Mouse (Mus musculus): ENCODE results near the gene Frmpd4. TPM values are rescaled to one million over a fixed set of nuclear protein-coding genes. Genes with fewer than 3 reads are reported as not detected.

Gene Frmpd4
- polyA plus RNA-seq, 1 experiment from 2014 or later: 0.18 TPM

DNA sequence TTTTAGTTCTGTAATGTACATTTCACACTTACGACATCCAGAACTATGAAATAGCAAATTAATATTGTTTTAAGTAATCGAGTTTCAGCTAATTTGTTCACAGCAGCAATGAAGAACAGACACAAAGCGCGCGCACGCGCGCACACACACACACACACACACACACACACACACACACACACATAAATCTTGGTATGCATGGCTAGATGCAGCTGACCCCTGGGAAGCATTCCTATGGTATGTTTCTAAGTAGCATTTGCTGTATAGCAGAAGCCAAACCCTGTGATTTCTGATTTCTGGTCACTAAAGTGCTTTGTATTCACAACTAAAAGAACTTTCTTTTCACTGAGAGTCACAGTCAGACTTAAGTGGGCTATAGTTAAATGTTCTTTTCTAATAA lies 922.8 kb downstream of the Frmpd4 start:
- ATAC-seq (replicated peaks; ENCODE audit: low FRiP score, low TSS enrichment, low read depth): no peak
- Histone ChIP-seq H3K9ac (ENCODE audit: low read length) (no peak overlapping the region), H3K27me3 (replicated peaks; ENCODE audit: control insufficient read depth, insufficient read depth, low read length) (no peaks in the 10 kb centered on the region), H3K27ac (ENCODE audit: low read depth) (no peak overlapping the region), H3K9me3 (ENCODE audit: control insufficient read depth, low read length) (no peaks in the 10 kb centered on the region), H3K4me1 (replicated peaks; ENCODE audit: control insufficient read depth, insufficient read depth, low read length) (no peaks in the 10 kb centered on the region), H3K4me2 (ENCODE audit: low read length) (no peak overlapping the region), H3K36me3 (ENCODE audit: control insufficient read depth, insufficient read depth, low read length) (no peaks in the 10 kb centered on the region), H3K4me3 (ENCODE audit: low read depth, low read length) (no peak overlapping the region)
- WGBS: 57% methylated on average over 8 of the region's 8 CpGs
- DNase-seq (ENCODE audit: low spot score): no peak

GRCm38 (mm10) chrX:167597639-167598217 lies 979.3 kb downstream of the Frmpd4 start:
- Histone ChIP-seq H3K27ac (ENCODE audit: low read depth) (no peak overlapping the region), H3K4me2 (ENCODE audit: low read length) (no peak overlapping the region), H3K36me3 (ENCODE audit: control insufficient read depth, insufficient read depth, low read length) (no peaks in the 10 kb centered on the region), H3K9me3 (ENCODE audit: control insufficient read depth, low read length) (no peaks in the 10 kb centered on the region), H3K9ac (ENCODE audit: low read length) (no peak overlapping the region), H3K4me3 (ENCODE audit: low read depth, low read length) (no peak overlapping the region), H3K4me1 (replicated peaks; ENCODE audit: control insufficient read depth, insufficient read depth, low read length) (no peaks in the 10 kb centered on the region), H3K27me3 (replicated peaks; ENCODE audit: control insufficient read depth, insufficient read depth, low read length) (no peaks in the 10 kb centered on the region)
- DNase-seq (ENCODE audit: low spot score) (no peak), ATAC-seq (replicated peaks; ENCODE audit: low FRiP score, low TSS enrichment, low read depth) (no peak)

DNA sequence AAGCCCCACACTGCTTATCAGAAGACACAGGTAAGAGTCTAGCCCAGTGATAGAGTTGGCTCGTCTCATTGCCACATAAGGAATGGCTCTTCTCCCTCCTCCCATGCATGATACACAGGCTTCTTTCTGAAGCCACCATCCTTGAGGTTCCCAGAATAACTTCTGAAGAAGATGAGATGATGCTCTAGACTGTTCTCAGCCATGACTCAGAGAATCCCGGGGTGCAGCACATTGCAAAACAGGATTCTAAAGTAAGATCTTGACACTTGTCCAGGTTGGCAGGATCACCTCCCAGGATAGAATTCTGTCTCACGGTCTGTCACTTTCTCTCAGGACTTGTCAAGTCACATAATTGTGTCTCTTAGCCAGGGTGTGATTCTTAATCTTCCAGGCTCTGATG lies 1024.2 kb downstream of the Frmpd4 start:
- 78% methylated on average over 3 of the region's 3 CpGs for WGBS
- Histone ChIP-seq H3K27me3 (replicated peaks; ENCODE audit: control insufficient read depth, insufficient read depth, low read length) (0 out of 2 replicates have a peak, but pooled peaks cover 4% of the 10 kb centered on the region), H3K4me3 (ENCODE audit: low read depth, low read length) (no peak overlapping the region), H3K36me3 (ENCODE audit: control insufficient read depth, insufficient read depth, low read length) (no peaks in the 10 kb centered on the region), H3K4me1 (replicated peaks; ENCODE audit: control insufficient read depth, insufficient read depth, low read length) (no peaks in the 10 kb centered on the region), H3K9ac (ENCODE audit: low read length) (no peak overlapping the region), H3K9me3 (ENCODE audit: control insufficient read depth, low read length) (no peaks in the 10 kb centered on the region), H3K27ac (ENCODE audit: low read depth) (no peak overlapping the region), H3K4me2 (ENCODE audit: low read length) (no peak overlapping the region)
- no peak for ATAC-seq (replicated peaks; ENCODE audit: low FRiP score, low TSS enrichment, low read depth)
- no peak for DNase-seq (ENCODE audit: low spot score)

- H3K4me2 ChIP-seq (ENCODE audit: low read length): no peak overlapping the region
- WGBS: 66% methylated on average over 3 of the region's 3 CpGs
- H3K9ac ChIP-seq (ENCODE audit: low read length): no peak overlapping the region
- no peaks in the 10 kb centered on the region for H3K9me3 ChIP-seq (ENCODE audit: control insufficient read depth, low read length)
- H3K4me3 ChIP-seq (ENCODE audit: low read depth, low read length): no peak overlapping the region
- DNase-seq (ENCODE audit: low spot score) (no peak), ATAC-seq (replicated peaks; ENCODE audit: low FRiP score, low TSS enrichment, low read depth) (no peak)
- H3K4me1 ChIP-seq (replicated peaks; ENCODE audit: control insufficient read depth, insufficient read depth, low read length): no peaks in the 10 kb centered on the region
- no peak overlapping the region for H3K27ac ChIP-seq (ENCODE audit: low read depth)
- H3K27me3 ChIP-seq (replicated peaks; ENCODE audit: control insufficient read depth, insufficient read depth, low read length): no peaks in the 10 kb centered on the region; the same call in 1 of the 2 replicates
- H3K36me3 ChIP-seq (ENCODE audit: control insufficient read depth, insufficient read depth, low read length): no peaks in the 10 kb centered on the region
Observed at GRCm38 (mm10) chrX:167523151-167523550, 1053.9 kb downstream of the Frmpd4 start.

- H3K4me3 ChIP-seq (ENCODE audit: low read depth, low read length): no peak overlapping the region
- H3K27me3 ChIP-seq (replicated peaks; ENCODE audit: control insufficient read depth, insufficient read depth, low read length): no peaks in the 10 kb centered on the region; the same call in 1 of the 2 replicates
- no peak overlapping the region for H3K4me2 ChIP-seq (ENCODE audit: low read length)
- no peaks in the 10 kb centered on the region for H3K36me3 ChIP-seq (ENCODE audit: control insufficient read depth, insufficient read depth, low read length)
- no peak for DNase-seq (ENCODE audit: low spot score)
- H3K27ac ChIP-seq (ENCODE audit: low read depth): no peak overlapping the region
- 69% methylated on average over 4 of the region's 4 CpGs for WGBS
- H3K4me1 ChIP-seq (replicated peaks; ENCODE audit: control insufficient read depth, insufficient read depth, low read length): no peaks in the 10 kb centered on the region
- no peaks in the 10 kb centered on the region for H3K9me3 ChIP-seq (ENCODE audit: control insufficient read depth, low read length)
- no peak overlapping the region for H3K9ac ChIP-seq (ENCODE audit: low read length)
- ATAC-seq (replicated peaks; ENCODE audit: low FRiP score, low TSS enrichment, low read depth): no peak
Observed at GRCm38 (mm10) chrX:167522528-167522927, 1054.5 kb downstream of the Frmpd4 start.

DNA sequence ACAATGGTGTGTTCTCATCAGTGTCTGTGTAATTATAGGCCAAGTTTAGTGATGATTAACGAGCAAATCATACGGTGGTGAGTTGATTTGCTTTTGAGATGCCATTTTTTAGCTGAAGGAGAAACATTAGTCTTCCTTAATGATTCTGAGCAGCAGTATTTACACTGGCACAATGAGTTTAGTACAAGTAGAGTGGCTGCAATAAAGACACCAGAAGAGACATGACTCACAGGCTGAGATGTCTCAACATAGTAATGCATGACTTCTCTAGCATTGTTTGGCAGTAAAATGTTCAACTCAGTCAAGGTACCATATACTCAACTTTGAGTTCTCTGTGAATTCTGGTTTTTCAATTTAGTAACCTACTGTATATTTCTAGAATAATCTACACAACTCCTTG lies 1058.6 kb downstream of the Frmpd4 start:
- ATAC-seq (replicated peaks; ENCODE audit: low FRiP score, low TSS enrichment, low read depth): no peak
- H3K27ac ChIP-seq (ENCODE audit: low read depth): no peak overlapping the region
- no peaks in the 10 kb centered on the region for H3K4me1 ChIP-seq (replicated peaks; ENCODE audit: control insufficient read depth, insufficient read depth, low read length)
- DNase-seq (ENCODE audit: low spot score): no peak
- H3K9me3 ChIP-seq (ENCODE audit: control insufficient read depth, low read length): no peaks in the 10 kb centered on the region
- H3K4me3 ChIP-seq (ENCODE audit: low read depth, low read length): no peak overlapping the region
- no peak overlapping the region for H3K9ac ChIP-seq (ENCODE audit: low read length)
- 87% methylated on average over 2 of the region's 2 CpGs for WGBS
- no peaks in the 10 kb centered on the region; the same call in 1 of the 2 replicates for H3K27me3 ChIP-seq (replicated peaks; ENCODE audit: control insufficient read depth, insufficient read depth, low read length)
- H3K36me3 ChIP-seq (ENCODE audit: control insufficient read depth, insufficient read depth, low read length): no peaks in the 10 kb centered on the region
- H3K4me2 ChIP-seq (ENCODE audit: low read length): no peak overlapping the region

- Histone ChIP-seq H3K4me3 (ENCODE audit: low read depth, low read length) (no peak overlapping the region), H3K36me3 (ENCODE audit: control insufficient read depth, insufficient read depth, low read length) (no peaks in the 10 kb centered on the region), H3K9me3 (ENCODE audit: control insufficient read depth, low read length) (no peaks in the 10 kb centered on the region), H3K9ac (ENCODE audit: low read length) (no peak overlapping the region), H3K27me3 (replicated peaks; ENCODE audit: control insufficient read depth, insufficient read depth, low read length) (0 out of 2 replicates have a peak, but pooled peaks cover 4% of the 10 kb centered on the region), H3K4me1 (replicated peaks; ENCODE audit: control insufficient read depth, insufficient read depth, low read length) (no peaks in the 10 kb centered on the region), H3K27ac (ENCODE audit: low read depth) (no peak overlapping the region), H3K4me2 (ENCODE audit: low read length) (no peak overlapping the region)
- 33% methylated on average over 11 of the region's 11 CpGs for WGBS
- peak; percentile 70 for ATAC-seq (replicated peaks; ENCODE audit: low FRiP score, low TSS enrichment, low read depth)
- DNase-seq (ENCODE audit: low spot score): peak; percentile 63
Observed at GRCm38 (mm10) chrX:167497780-167498179, 1079.3 kb downstream of the Frmpd4 start.

GRCm38 (mm10) chrX:167492265-167492664 lies 1084.8 kb downstream of the Frmpd4 start:
- H3K27me3 ChIP-seq (replicated peaks; ENCODE audit: control insufficient read depth, insufficient read depth, low read length): peaks cover 10% of the 10 kb centered on the region; the same call in 1 of the 2 replicates
- no peaks in the 10 kb centered on the region for H3K4me1 ChIP-seq (replicated peaks; ENCODE audit: control insufficient read depth, insufficient read depth, low read length)
- H3K36me3 ChIP-seq (ENCODE audit: control insufficient read depth, insufficient read depth, low read length): no peaks in the 10 kb centered on the region
- no peak overlapping the region for H3K9ac ChIP-seq (ENCODE audit: low read length)
- no peak overlapping the region for H3K27ac ChIP-seq (ENCODE audit: low read depth)
- H3K4me3 ChIP-seq (ENCODE audit: low read depth, low read length): no peak overlapping the region
- H3K4me2 ChIP-seq (ENCODE audit: low read length): no peak overlapping the region
- WGBS: 91% methylated on average over 1 of the region's 1 CpGs
- ATAC-seq (replicated peaks; ENCODE audit: low FRiP score, low TSS enrichment, low read depth): no peak
- no peak for DNase-seq (ENCODE audit: low spot score)
- H3K9me3 ChIP-seq (ENCODE audit: control insufficient read depth, low read length): no peaks in the 10 kb centered on the region

DNA sequence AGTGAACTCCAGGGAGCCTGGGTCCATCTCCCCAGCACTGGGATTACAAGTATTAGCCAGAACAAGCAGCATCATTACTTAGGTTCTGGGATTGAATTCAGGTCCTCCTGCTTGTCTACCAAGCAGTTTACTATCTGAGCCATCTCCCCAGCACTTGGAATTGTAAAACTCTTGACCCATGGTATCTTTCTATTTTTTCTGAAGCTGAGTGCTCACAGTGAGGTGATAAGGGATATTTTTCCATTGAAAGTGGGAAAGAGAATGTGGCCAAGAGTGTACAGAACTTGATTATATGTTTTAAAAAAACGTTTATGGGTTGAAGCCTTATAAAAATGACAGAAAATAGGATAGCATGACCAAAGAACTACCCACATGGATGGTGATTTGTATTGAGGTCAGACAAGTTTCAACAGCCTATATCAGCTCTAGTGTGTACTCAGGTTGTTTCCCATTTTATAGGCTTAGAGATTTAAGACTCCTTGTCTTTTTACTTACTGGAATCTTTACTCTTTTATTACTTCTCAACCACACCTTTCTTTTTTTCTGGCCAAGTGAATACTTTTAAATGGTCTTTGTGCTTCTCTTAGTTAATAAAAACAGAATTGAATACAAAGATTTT lies 1085.3 kb downstream of the Frmpd4 start:
- Histone ChIP-seq H3K4me2 (ENCODE audit: low read length) (no peak overlapping the region), H3K27me3 (replicated peaks; ENCODE audit: control insufficient read depth, insufficient read depth, low read length) (peaks cover 10% of the 10 kb centered on the region; the same call in 1 of the 2 replicates), H3K4me3 (ENCODE audit: low read depth, low read length) (no peak overlapping the region), H3K4me1 (replicated peaks; ENCODE audit: control insufficient read depth, insufficient read depth, low read length) (no peaks in the 10 kb centered on the region), H3K9me3 (ENCODE audit: control insufficient read depth, low read length) (no peaks in the 10 kb centered on the region), H3K27ac (ENCODE audit: low read depth) (no peak overlapping the region), H3K36me3 (ENCODE audit: control insufficient read depth, insufficient read depth, low read length) (no peaks in the 10 kb centered on the region), H3K9ac (ENCODE audit: low read length) (no peak overlapping the region)
- ATAC-seq (replicated peaks; ENCODE audit: low FRiP score, low TSS enrichment, low read depth): peak; percentile 66
- 47% methylated on average over 1 of the region's 1 CpGs for WGBS
- no peak for DNase-seq (ENCODE audit: low spot score)
